Mouse (Mus musculus) mouse embryonic stem cell (cell line): Measurements from ENCODE around the gene Tstd1.

Experiments
- in situ Hi-C, 2 experiments: fragments of 300-500 bp; cut with MboI; formaldehyde crosslinking; loops; 1 replicate in 1 of 2; 3 replicates in 1 of 2; pipeline ENCODE4 v1.14.3; 2019 to 2020; ENCODE audit warnings: low sequenced_read_pairs in 2 of 2, low pct_unique_long_range_greater_than_20kb in 1 of 2, mixed read lengths in 1 of 2; ENCODE audit not compliant: unreplicated experiment in 1 of 2

The Tstd1 gene

GRCm38 (mm10) chr1:171412001-171412441 lies 6.7 kb upstream of the Tstd1 start:
- in situ Hi-C loops, result no loop called here

GRCm38 (mm10) chr1:171412446-171412845 lies 6.2 kb upstream of the Tstd1 start:
- in situ Hi-C loops, result no loop called here

DNA sequence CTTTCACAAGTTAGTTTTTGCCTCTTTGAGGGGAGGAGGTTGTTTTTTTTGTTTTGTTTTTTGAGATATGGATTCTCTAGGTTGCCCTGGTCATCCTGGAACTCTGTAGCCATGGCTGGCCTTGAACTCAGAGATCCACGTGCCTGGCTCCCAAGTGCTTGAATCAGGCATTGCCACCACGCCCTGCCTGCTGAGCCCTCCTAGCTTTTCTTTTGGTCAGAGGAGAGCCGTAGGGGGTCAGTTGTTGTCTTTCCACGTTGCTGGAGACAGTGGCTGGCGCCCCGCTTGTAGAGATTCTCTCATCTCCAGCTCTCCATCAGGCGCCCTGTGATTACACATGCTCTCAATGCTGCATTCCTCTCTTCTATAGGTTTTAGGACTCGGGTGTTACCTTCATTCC lies 5.1 kb upstream of the Tstd1 start:
- in situ Hi-C loops, result no loop called here

GRCm38 (mm10) chr1:171419291-171419882 lies 715 bp downstream of the Tstd1 start:
- in situ Hi-C loops, result no loop called here

DNA sequence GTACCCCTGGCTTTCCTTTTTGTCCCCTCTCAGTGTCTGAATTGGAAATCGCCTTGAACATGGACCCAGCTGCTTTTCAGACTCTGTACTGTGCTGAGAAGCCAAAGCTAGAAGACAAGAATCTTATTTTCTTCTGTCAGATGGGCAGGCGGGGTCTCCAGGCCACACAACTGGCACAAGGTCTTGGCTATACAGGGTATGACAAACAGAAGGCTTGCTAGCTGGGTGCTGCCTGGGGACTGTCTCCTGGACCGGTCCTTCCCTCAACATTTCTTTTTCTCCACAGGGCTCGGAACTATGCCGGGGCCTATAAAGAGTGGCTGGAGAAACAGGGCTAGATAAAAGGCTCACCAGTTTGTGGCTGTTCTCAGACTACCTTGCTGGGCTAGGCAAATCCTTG lies 1.2 kb downstream of the Tstd1 start:
- in situ Hi-C loops, result loop anchor here in 1 of 2 experiments (5.0 kb wide), 1 partner anchor 278 kb away; no protein-coding TSS in a partner anchor

- in situ Hi-C loops, result loop anchor here in 1 of 2 experiments (5.0 kb wide), 1 partner anchor 280 kb away; no protein-coding TSS in a partner anchor
These were observed 3.9 kb downstream of the Tstd1 start for GRCm38 (mm10) chr1:171422504-171423095.

DNA sequence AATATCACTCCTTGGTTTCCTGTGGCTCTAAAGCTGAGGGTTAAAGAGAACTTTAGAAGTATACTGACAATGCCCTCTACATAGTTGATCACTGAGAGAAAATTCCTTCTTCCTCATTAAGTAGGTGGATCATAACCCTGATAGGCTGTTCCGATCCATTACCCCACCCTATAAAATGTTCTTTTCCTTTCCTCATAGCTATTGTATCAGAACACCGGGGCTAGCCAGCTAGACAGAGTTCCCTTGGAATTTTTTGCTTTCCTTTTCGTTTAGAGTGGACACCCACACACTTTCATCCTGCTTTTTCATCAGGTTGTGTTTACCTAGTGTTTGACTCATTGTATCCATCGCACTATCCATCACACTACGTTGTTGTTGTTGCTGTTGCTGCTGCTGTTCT lies 6.0 kb downstream of the Tstd1 start:
- in situ Hi-C loops, result loop anchor here in 1 of 2 experiments (5.0 kb wide), 1 partner anchor 282 kb away; no protein-coding TSS in a partner anchor

DNA sequence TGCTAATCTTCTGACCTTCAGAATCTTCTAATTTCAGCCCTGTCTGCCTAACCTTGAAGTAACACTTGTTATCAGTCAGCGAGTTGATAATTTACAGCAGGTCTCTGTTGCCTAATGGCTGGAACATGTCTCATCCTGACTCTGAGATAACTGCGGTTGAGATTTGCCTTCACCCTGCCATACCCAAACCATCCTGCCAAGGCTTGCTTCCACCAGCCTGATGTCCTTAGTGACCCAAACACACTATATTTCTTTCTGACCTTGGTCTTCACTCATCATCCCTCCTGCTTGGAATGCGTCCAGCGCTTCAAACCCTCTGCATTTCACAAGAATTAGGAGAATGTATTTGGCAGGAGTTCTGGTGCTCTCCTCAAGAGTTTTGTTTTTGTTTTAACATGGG lies 6.5 kb downstream of the Tstd1 start:
- in situ Hi-C loops, result no loop called here

- in situ Hi-C loops, result no loop called here
These were observed 13.5 kb downstream of the Tstd1 start for GRCm38 (mm10) chr1:171432158-171432557.

GRCm38 (mm10) chr1:171435288-171435814 lies 16.7 kb downstream of the Tstd1 start:
- in situ Hi-C loops, result no loop called here

- in situ Hi-C loops, result no loop called here
These were observed 17.3 kb downstream of the Tstd1 start for GRCm38 (mm10) chr1:171435974-171436373.

DNA sequence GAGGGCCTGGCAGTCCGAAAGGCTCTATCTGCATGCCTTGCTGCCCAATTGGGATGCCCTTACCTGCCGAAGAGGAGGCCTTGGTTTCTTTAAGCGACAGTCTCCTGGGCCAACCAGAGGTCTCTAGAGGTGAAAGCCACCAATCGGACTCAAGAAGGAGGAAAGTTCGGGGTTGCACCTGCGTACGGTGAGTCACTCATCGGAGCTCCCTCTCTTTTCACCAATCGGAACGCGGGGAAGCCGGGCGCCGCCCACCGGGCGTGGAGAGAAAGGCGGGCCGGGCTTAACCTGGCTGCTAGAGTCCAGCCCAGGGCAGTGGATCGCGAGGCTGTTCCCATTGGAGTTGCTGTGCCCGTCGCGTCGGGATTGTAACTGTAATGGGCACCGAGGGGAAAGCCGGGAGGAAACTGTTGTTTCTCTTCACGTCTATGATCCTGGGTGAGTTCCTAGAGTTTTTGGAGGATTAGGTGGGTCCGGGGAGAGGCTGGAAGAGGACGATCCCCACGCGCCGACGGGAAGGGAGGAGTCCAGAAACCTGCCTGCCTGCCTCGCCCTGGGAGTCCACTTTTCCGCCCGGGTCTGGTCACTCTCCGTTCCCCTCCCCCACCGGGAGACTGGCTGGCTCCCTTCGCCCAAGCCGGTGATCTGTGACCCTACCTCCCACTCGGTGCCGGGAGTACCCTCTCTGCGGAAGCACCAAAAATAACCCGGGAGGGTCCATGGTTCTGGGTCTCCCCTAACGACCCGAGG lies 18.8 kb downstream of the Tstd1 start, which contains the start of gene F11r:
Gene F11r (plus strand): TSS at position 272 of the 750 bp plus-strand sequence.
- in situ Hi-C loops, result no loop called here

DNA sequence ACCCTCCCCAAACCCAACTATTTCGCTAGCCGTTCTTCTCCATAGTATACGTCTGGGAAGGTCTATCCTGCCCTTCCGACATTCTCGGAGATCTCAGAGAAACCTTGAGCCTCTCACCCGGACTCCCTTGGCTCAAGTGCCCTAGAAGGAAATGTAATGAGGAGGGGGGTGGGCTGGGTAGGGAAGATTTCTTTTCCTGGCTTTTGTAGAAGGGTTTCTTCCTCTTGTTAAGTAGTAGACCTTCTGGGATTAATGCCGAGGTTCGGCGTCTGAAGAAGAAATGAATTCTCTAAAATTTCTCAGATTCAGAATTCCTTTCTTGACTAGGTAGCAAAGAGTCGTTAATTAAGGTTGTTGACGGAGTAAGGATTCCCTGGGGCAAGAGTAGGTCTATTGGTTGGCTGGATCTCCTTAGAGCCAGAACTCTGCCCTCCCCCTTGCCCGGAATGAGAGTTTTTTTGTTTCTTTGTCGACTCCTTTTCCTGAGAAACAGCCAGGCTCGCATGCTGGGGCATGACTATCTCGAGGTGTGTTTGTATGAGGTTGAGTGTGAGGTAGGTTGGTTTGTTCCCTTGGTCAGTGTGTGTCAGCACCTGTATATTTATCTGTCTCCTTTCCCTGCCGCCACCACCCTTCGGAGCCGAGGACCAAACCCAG lies 19.5 kb downstream of the Tstd1 start:
- in situ Hi-C loops, result no loop called here

GRCm38 (mm10) chr1:171439072-171439471 lies 20.4 kb downstream of the Tstd1 start:
- in situ Hi-C loops, result no loop called here

GRCm38 (mm10) chr1:171440025-171440725 lies 21.5 kb downstream of the Tstd1 start:
- in situ Hi-C loops, result no loop called here

DNA sequence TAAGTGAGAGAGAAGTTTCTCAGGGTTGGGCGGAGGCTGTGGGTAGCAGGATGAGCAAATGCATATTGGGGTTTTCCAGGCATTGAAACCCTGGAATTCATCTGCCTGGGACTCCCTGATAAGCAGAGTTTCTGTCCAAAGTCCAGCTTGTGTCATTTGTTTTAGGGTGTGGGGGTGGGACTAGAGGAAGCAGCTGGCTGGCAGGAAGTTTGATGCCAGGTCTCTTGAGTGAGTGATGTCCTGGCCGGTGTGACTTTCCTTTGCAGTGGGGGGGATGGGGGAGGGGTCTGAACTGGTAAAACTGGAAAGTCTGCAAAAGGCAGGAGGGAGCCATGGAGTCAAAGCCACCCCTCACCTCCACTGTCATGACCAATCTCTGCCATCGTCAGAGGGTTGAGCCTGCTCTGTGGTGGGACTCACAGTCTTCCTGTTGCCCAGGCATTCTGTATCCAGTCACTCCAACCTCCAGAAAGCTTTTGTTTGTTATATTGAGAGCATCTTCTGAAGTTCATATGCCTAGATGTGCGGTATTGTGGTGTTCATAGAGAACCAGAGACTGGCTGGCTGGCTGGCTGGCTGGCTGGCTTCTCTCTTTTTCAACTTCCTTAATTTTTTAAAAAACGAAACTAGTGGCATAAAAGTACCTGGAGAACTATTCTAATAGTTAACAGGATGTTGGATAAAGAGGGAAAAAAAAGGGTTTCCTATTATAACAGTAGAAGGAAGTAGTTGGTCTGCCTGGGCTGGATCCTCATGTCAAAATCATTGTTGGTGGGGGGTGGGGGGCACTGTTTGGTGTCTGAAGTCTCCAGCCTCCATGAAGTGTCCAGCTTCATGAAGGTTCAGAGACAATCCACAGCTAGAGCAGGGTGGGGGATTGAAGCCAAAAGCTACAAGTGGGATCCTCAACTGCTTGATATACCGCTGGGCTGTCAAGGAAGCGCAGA lies 23.1 kb downstream of the Tstd1 start:
- in situ Hi-C loops, result no loop called here

- in situ Hi-C loops, result no loop called here
These were observed 23.7 kb downstream of the Tstd1 start for GRCm38 (mm10) chr1:171442413-171442760.
